Mouse (Mus musculus) bone marrow macrophage, adult 2 months (primary cell): ENCODE data around the gene Rbms3.

Experiments
- CTCF ChIP-seq: IDR thresholded peaks from 2 replicates; pipeline ENCODE4 v1.5.1; 2012; ENCODE audit warnings: low read depth, mild to moderate bottlenecking, low read length, moderate library complexity
- POLR2A ChIP-seq: IDR thresholded peaks from 2 replicates; pipeline ENCODE4 v1.6.1; 2012; ENCODE audit warnings: mild to moderate bottlenecking, low read depth, low read length, borderline replicate concordance

GRCm38 (mm10) chr9:117107926-117108325, 521.8 kb downstream of the Rbms3 start:
- TF ChIP-seq POLR2A (no peak), CTCF (no peak)
